ENCODE assay signal across 16 mouse cellular contexts in the genomic region with DNA sequence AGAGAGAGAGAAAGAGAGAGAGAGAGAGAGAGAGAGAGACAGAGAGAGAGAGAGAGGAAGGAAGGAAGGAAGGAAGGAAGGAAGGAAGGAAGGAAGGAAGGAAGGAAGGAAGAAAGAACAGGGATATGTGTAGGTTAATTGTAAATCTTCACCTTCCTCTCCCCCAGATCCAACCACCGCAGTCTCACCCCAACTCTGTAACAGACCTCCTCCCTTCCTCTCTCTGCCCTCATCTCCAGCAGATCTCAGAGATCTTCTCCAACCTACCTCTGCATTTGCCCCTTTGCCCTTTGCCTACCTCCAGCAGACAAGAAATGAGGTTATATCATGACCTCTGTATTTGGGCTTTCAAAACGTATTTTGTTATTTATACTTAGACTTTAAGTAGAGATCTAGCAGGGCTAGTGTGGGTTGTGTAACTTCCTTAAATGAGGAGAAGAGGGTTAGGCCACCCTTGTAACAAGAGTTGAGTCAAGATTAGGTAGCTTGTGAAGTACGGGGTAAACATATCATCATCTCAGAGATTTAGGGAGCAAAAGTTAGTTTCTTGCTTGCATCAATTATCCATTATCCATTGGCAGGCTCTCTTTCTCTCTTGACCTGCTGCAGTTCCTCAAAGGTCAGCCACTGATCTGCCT.
"Had no signal": no experiment of that assay in that cellular context is flagged by ENCODE, and none has a peak within 500 bp of the region (broad histone marks: within the 10 kb centered on the region; RNA-seq: fewer than 3 reads in every experiment).

No protein-coding gene starts in this region.

- ATAC-seq: intestine, embryonic 15.5 days; midbrain, embryonic 15.5 days had no signal

- H3K4me1 ChIP-seq: intestine, embryonic 15.5 days; liver, embryonic 13.5 days; midbrain, embryonic 15.5 days had no signal

- H3K27me3 ChIP-seq: intestine, embryonic 15.5 days; limb, embryonic 13.5 days; liver, embryonic 13.5 days; midbrain, embryonic 15.5 days; neural tube, embryonic 13.5 days had no signal

- H3K9ac ChIP-seq: intestine, embryonic 15.5 days; limb, embryonic 13.5 days; liver, embryonic 13.5 days; midbrain, embryonic 15.5 days; neural tube, embryonic 13.5 days had no signal

- H3K4me2 ChIP-seq: intestine, embryonic 15.5 days; limb, embryonic 13.5 days; liver, embryonic 13.5 days; midbrain, embryonic 15.5 days; neural tube, embryonic 13.5 days had no signal

- H3K27ac ChIP-seq: intestine, embryonic 15.5 days; layer of hippocampus, adult 2 months; limb, embryonic 13.5 days; liver, embryonic 13.5 days; midbrain, embryonic 10.5 days; midbrain, embryonic 15.5 days; neural tube, embryonic 13.5 days; stomach, postnatal 0 days had no signal

- H3K36me3 ChIP-seq: intestine, embryonic 15.5 days; limb, embryonic 13.5 days; liver, embryonic 13.5 days; midbrain, embryonic 10.5 days; midbrain, embryonic 15.5 days; neural tube, embryonic 13.5 days had no signal

- H3K9me3 ChIP-seq: intestine, embryonic 15.5 days; limb, embryonic 13.5 days; liver, embryonic 13.5 days; midbrain, embryonic 10.5 days; midbrain, embryonic 15.5 days; neural tube, embryonic 13.5 days had no signal

- DNase-seq: kidney, adult 18-20 months; kidney, postnatal 10 days; kidney, postnatal 4 days; left cerebral cortex, postnatal 4 days; liver, embryonic 13.5 days; right cerebral cortex, adult 18-20 months; right cerebral cortex, postnatal 25 days; thymus, adult 18-20 months; thymus, postnatal 14 days had no signal

- H3K4me3 ChIP-seq: intestine, embryonic 15.5 days; layer of hippocampus, adult 2 months; limb, embryonic 13.5 days; liver, embryonic 13.5 days; midbrain, embryonic 10.5 days; midbrain, embryonic 15.5 days; neural tube, embryonic 13.5 days had no signal
